In genomic region chr8:108599558-108599957, GRCm38 (mm10) we compare ENCODE assay signal across 11 mouse cellular contexts.
DNase-seq lines count a peak whose midpoint lies in the region; ATAC-seq and TF ChIP-seq lines count a peak whose summit lies in the region.
"Had no signal": no experiment of that assay in that cellular context is flagged by ENCODE, and none has a peak within 500 bp of the region (broad histone marks: within the 10 kb centered on the region; RNA-seq: fewer than 3 reads in every experiment).

No protein-coding gene starts in this region.

- no peak for DNase-seq in lung, embryonic 14.5 days
- DNase-seq in lung, postnatal 14 days: no peak
- no peak for DNase-seq in stomach, postnatal 0 days (ENCODE audit: low spot score)
- no peak for DNase-seq in urinary bladder, postnatal 36 days (ENCODE audit: low spot score in 2 of 2)
- no peak for DNase-seq in B cell, adult 2 months
- DNase-seq: cerebellum, adult 11-12 months; retina, postnatal 1 day had no signal

- no peaks in the 10 kb centered on the region for H3K27me3 ChIP-seq in erythroblast, embryonic 14.5 days (ENCODE audit: control insufficient read depth)
- no peaks in the 10 kb centered on the region for H3K27me3 ChIP-seq in lung, embryonic 14.5 days (ENCODE audit: insufficient read depth, low read length)
- H3K27me3 ChIP-seq in limb, embryonic 15.5 days: no peaks in the 10 kb centered on the region
- H3K27me3 ChIP-seq in stomach, postnatal 0 days (ENCODE audit: control insufficient read depth, insufficient read depth, low read length): no peaks in the 10 kb centered on the region
- H3K27me3 ChIP-seq: hindbrain, embryonic 15.5 days had no signal

- 0 out of 2 replicates have a peak overlapping the region, but pooled peaks have one; percentile 18 for H3K4me2 ChIP-seq in lung, embryonic 14.5 days
- H3K4me2 ChIP-seq in limb, embryonic 15.5 days: no peak overlapping the region
- H3K4me2 ChIP-seq in stomach, postnatal 0 days (replicated peaks; ENCODE audit: low read depth): peak overlapping the region; percentile 25; the same call in 1 of the 2 replicates
- H3K4me2 ChIP-seq: hindbrain, embryonic 15.5 days had no signal

- peaks cover 7% of the 10 kb centered on the region for H3K4me1 ChIP-seq in erythroblast, embryonic 14.5 days (ENCODE audit: control insufficient read depth)
- H3K4me1 ChIP-seq in lung, embryonic 14.5 days (ENCODE audit: insufficient read depth): peaks cover 17% of the 10 kb centered on the region
- H3K4me1 ChIP-seq in limb, embryonic 15.5 days: peaks cover 19% of the 10 kb centered on the region
- H3K4me1 ChIP-seq in stomach, postnatal 0 days (replicated peaks; ENCODE audit: control insufficient read depth, insufficient read depth): no peaks in the 10 kb centered on the region

- WGBS in lung, embryonic 14.5 days: 60% methylated on average over 6 of the region's 6 CpGs
- 77% methylated on average over 6 of the region's 6 CpGs for WGBS in limb, embryonic 15.5 days
- 66% methylated on average over 6 of the region's 6 CpGs for WGBS in stomach, postnatal 0 days

- TF ChIP-seq EP300 in stomach, postnatal 0 days (optimal IDR thresholded peaks at IDR 0.05): no peak

- H3K9ac ChIP-seq in lung, embryonic 14.5 days: no peak overlapping the region
- no peak overlapping the region for H3K9ac ChIP-seq in limb, embryonic 15.5 days
- no peak overlapping the region for H3K9ac ChIP-seq in stomach, postnatal 0 days (ENCODE audit: low read length)
- H3K9ac ChIP-seq: hindbrain, embryonic 15.5 days had no signal

- H3K9me3 ChIP-seq in erythroblast, embryonic 14.5 days (ENCODE audit: control insufficient read depth, low read length): no peaks in the 10 kb centered on the region
- H3K9me3 ChIP-seq in lung, embryonic 14.5 days (ENCODE audit: low read depth, low read length): no peaks in the 10 kb centered on the region
- H3K9me3 ChIP-seq in limb, embryonic 15.5 days: no peaks in the 10 kb centered on the region
- no peaks in the 10 kb centered on the region for H3K9me3 ChIP-seq in stomach, postnatal 0 days (ENCODE audit: control insufficient read depth, low read length)
- H3K9me3 ChIP-seq: hindbrain, embryonic 15.5 days had no signal

- ATAC-seq in erythroblast, adult 5-6 weeks (replicated peaks; ENCODE audit: low FRiP score, poor library complexity, severe bottlenecking): no peak
- ATAC-seq in lung, embryonic 14.5 days (ENCODE audit: insufficient read depth): no peak
- ATAC-seq in limb, embryonic 15.5 days (ENCODE audit: insufficient number of reproducible peaks, low FRiP score, low TSS enrichment, low read depth): no peak
- no peak for ATAC-seq in stomach, postnatal 0 days (ENCODE audit: low FRiP score, low TSS enrichment)

- peak overlapping the region; percentile 26 for H3K4me3 ChIP-seq in erythroblast, embryonic 14.5 days (replicated peaks)
- no peak overlapping the region for H3K4me3 ChIP-seq in lung, embryonic 14.5 days (ENCODE audit: low read depth, low read length)
- no peak overlapping the region for H3K4me3 ChIP-seq in limb, embryonic 15.5 days
- H3K4me3 ChIP-seq in stomach, postnatal 0 days (ENCODE audit: low read depth, low read length): no peak overlapping the region
- H3K4me3 ChIP-seq: hindbrain, embryonic 15.5 days had no signal

- TF ChIP-seq CTCF in lung, embryonic 14.5 days (IDR thresholded peaks at IDR 0.05; ENCODE audit: low read depth): no peak
- TF ChIP-seq CTCF in stomach, postnatal 0 days (IDR thresholded peaks at IDR 0.05; ENCODE audit: low read depth): no peak

- H3K27ac ChIP-seq in lung, embryonic 14.5 days (ENCODE audit: low read depth): no peak overlapping the region
- H3K27ac ChIP-seq in limb, embryonic 15.5 days: peak overlapping the region; percentile 28; the same call in 1 of the 2 replicates
- no peak overlapping the region for H3K27ac ChIP-seq in stomach, postnatal 0 days (replicated peaks)
- H3K27ac ChIP-seq: hindbrain, embryonic 15.5 days had no signal

- H3K36me3 ChIP-seq in erythroblast, embryonic 14.5 days (ENCODE audit: control insufficient read depth): no peaks in the 10 kb centered on the region
- H3K36me3 ChIP-seq in lung, embryonic 14.5 days (ENCODE audit: insufficient read depth): no peaks in the 10 kb centered on the region
- H3K36me3 ChIP-seq in limb, embryonic 15.5 days: no peaks in the 10 kb centered on the region
- no peaks in the 10 kb centered on the region for H3K36me3 ChIP-seq in stomach, postnatal 0 days (ENCODE audit: control insufficient read depth, insufficient read depth, low read length)
- H3K36me3 ChIP-seq: hindbrain, embryonic 15.5 days had no signal
